Mouse (Mus musculus) testis, adult 2 months (tissue): ENCODE results near the gene Rps6kc1.

ENCODE experiments used
- CTCF ChIP-seq: fragments of 200-500 bp; IDR thresholded peaks from 2 replicates; pipeline ENCODE4 v1.5.1; 2012; ENCODE audit warnings: low read depth, mild to moderate bottlenecking, inconsistent platforms, low read length, moderate library complexity; ENCODE audit not compliant: control insufficient read depth, insufficient read depth, insufficient replicate concordance
- POLR2A ChIP-seq: fragments of 200-500 bp; IDR thresholded peaks from 2 replicates; pipeline ENCODE4 v1.6.1; 2012; ENCODE audit warnings: low read depth, mild to moderate bottlenecking, inconsistent platforms, low read length, moderate library complexity; ENCODE audit not compliant: control insufficient read depth

GRCm38 (mm10) chr1:190927311-190927710 lies 15.7 kb upstream of the Rps6kc1 start:
- TF ChIP-seq POLR2A (no peak), CTCF (no peak)
